Mouse (Mus musculus) erythroid progenitor cell, adult 5-6 weeks (primary cell): ENCODE measurements around the gene Spaca3. TPM values are rescaled to one million over a fixed set of nuclear protein-coding genes. Genes with fewer than 3 reads are reported as not detected.

Experiments used
- ATAC-seq: replicated peaks from 2 replicates; pipeline ENCODE4 v1.8.0; 2016; ENCODE audit warnings: moderate number of reproducible peaks, mild to moderate bottlenecking, moderate TSS enrichment, inconsistent platforms; ENCODE audit not compliant: poor library complexity, low FRiP score, severe bottlenecking
- total RNA-seq, 2 experiments: library from RNA; stranded (forward) in 1 of 2; stranded (reverse) in 1 of 2; fragments of 150-400 nt in 1 of 2; fragments of 186-747, 209-891 nt in 1 of 2; gene quantifications; 2 replicates each; pipeline versions ENCODE4 v1.2.3 to v1.2.4; 2015 to 2017; ENCODE audit warnings: low replicate concordance in 2 of 2

Spaca3 gene
- total RNA-seq (2015; ENCODE audit: low replicate concordance): not detected in 2 replicates
- total RNA-seq (2017; ENCODE audit: low replicate concordance): not detected in 2 replicates

GRCm38 (mm10) chr11:80858065-80858464 lies at the start of gene Spaca3:
Spaca3 (plus strand) TSS chr11:80858365.
- no peak for ATAC-seq

DNA sequence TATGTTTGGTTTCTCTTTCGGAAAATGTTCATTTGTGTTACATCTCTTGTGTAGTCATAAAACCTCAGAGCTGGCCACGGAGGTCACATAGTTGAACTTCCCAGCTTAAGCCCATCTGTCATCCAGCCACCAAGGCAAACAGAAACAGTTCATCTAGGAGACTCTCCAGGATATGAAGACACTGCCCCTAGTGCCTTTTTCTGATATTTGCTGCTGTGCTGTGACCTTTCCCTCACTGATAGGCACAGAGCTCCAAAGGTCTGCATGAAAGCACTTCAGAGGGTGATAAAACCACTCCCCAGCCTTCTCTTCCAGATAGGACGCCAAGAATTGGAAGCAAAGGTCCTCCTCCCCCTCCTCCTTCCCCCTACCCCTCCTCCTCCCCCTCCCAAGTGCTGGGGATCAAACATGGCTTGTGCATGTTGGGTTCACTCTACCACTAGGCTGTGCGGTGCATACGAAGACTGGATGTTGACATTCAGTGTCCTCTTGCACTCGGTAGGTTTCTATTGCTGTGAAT lies 49.6 kb upstream of the Spaca3 start:
- no peak for ATAC-seq

DNA sequence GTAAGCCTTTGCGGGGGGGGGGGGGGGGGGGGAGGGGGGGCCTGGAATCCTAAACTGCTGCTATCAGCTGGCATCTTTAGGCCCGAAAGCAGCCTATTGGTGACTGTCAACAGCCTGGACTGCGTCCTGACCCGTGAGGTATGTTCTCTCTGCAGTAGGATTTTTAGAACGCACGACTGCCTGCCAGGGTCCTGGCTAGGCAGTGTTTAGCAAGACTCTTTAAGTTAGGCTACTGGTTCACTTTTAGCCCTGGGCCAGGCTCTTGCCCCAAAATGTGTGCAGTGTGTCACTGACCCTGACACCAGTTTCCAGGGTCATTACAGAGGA lies 48.5 kb upstream of the Spaca3 start:
- ATAC-seq: no peak

DNA sequence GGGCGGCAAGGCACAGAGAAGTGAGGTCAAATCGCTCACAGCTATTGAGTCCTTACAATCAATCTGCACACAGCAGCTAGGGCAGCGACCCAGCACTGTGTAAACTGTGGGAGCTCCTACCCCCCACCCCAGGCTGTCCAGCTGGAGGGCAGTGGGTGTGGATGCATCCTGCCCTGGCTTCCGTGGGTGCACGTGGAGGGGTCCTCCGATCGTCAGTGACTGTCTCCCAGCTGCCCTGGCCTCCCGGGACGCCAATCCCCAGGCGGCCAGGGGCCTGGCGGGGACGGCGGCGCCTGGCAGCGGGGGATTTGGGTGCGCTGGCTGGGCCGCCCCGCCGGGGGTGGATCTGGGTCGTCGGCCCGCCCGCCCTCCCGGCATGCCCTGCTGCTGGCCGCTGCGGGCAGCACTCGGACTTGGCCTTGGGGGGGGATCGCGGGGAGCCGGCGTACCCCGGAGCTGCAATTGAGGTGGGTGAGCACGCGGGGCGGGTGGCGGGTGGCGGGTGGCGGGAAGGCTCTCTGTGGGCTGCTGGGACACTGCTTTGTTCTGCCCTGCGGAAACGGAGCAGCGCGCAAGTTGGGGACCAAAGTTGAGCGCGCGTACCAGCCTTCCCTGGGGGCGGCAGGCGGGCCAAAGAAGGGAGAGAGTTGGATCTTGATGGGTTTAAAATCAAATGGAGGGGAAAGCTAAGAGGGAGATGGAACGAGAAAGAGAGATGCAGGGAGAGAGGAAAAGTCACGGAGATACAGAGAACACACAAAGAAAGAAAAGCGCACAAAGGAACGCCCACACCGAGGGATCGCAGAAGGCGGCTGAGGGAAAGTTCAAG lies 48.0 kb upstream of the Spaca3 start, which contains the start of gene Tmem98:
TSS of gene Tmem98 (plus strand) at position 183 of the 829 bp plus-strand sequence.
- ATAC-seq: no peak

- ATAC-seq: no peak
Measured at GRCm38 (mm10) chr11:80811156-80811555, 47.0 kb upstream of the Spaca3 start.

DNA sequence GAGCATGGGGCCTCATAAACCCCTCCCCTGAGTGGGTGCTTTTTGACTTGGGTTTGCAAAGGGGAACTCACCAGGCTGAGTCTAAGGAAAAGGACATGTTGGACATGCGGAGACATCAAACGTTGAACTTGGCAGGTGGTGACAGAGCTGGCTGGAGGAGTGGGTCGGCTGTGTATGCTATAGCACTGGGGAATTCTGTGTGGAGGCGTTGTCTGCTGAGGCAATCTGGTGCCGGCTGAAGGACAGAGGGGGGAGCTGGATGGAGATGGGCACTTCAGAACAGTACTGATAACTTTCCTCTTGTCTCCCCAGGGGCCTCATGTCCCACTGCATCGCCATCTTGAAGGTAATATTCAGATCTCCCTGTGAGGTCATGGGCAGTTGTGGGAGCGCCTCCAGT lies 42.8 kb upstream of the Spaca3 start:
- ATAC-seq: no peak

DNA sequence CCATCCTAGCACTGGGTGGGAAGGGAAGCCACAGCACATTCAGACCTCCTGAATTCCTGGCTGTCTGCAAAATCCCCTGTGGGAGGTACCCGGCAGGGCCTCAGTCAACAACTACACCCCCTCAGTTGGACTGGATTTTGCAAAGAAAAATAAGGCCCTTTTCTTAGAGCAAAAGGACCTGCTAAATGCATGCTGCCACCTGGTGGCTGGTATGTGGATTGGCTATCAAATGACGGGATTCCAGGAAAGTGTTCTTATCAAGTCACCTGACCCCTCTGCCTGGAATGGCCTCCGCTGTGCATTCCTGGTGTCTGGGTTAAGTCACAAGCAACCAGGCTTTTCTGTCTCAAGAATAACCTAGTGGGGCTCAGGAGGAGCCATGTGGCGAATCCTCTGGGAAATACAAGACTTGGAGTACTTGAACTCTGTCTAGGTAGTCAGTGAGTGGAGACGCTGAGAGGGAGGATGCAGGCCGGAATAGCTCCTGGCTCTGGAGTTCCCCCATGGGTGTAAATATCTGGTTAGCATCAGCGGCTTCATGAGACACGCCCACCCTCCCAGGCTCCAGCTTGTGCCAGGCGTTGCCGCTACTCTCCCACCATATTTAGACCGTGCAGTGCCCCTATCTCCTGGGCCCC lies 40.0 kb upstream of the Spaca3 start:
- peak; percentile 66 for ATAC-seq

DNA sequence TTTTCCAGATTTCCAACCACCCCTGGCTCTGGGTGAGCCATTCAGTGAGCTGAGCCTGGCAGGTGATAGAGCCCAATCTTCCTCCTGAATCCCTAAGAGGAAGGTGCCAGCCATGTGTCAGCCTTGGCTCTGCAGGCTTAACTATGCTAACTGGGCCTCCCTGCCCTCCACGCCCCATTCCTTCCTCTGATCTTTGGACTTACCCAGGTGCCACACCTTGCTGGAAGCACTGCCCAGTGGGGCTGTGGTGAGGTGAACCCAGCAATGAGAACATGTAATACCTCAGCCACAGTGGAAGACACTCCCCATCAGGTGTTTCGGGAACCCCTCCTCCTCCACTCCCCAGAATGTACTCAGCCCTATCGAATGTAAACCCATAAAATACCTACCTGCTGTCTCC lies 38.1 kb upstream of the Spaca3 start:
- ATAC-seq: no peak

DNA sequence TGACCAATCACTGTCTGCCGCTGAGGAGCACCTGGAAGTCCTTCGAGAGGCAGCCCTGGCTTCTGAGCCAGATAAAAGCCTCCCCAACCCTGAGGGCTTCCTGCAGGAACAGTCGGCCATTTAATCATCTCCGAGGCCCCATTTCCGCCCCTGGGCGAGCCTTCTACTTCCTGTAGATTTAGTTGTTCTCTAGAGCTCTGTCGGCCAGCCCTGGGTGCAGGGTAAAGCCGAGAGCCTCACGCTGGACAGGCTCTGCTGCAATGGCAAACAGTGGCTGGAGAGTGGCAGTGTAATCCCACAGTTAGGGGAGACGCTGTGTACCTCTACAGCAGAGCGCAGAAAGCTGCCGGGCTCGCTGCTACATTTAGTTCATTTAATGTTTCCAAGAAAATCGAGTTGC lies 36.9 kb upstream of the Spaca3 start:
- no peak for ATAC-seq

DNA sequence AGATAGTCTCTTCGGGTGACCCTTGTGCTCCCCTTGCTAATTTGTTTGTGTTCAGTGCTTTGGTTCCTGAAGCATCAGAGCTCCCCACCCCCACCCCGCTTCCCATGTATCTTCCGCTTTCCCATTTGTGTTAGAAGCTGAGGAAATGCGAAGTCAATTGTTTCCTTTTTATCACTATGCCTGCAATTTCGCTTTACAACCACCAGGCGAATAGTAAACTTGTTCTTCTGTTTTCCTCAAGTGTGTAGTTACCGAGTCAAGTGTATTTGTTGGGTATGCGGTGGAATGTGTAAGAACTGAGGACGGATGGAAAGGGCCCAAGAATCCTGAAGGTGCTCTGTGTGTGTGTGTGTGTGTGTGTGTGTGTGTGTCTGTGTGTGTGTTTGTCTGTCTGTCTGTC lies 36.4 kb upstream of the Spaca3 start:
- no peak for ATAC-seq

- ATAC-seq: no peak
Measured at GRCm38 (mm10) chr11:80835395-80835794, 22.8 kb upstream of the Spaca3 start.

GRCm38 (mm10) chr11:80835841-80836240 lies 22.3 kb upstream of the Spaca3 start:
- ATAC-seq: no peak

DNA sequence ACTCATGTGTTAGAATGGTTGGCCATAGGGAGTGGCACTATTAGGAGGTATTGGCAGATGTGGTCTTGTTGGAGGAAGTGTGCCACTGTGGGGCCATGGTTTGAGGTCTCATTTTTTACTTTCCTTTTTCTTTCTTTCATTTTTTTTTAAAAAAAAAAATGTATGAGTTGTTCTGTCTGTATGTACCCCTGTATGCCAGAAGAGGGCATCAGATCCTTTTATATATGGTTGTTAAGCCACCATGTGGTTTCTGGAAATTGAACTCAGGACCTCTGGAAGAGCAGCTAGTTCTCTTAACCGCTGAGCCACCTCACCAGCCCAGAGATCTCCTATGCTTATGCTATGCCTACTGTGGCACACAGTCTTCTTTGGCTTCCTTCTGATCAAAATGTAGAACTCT lies 19.4 kb upstream of the Spaca3 start:
- no peak for ATAC-seq

DNA sequence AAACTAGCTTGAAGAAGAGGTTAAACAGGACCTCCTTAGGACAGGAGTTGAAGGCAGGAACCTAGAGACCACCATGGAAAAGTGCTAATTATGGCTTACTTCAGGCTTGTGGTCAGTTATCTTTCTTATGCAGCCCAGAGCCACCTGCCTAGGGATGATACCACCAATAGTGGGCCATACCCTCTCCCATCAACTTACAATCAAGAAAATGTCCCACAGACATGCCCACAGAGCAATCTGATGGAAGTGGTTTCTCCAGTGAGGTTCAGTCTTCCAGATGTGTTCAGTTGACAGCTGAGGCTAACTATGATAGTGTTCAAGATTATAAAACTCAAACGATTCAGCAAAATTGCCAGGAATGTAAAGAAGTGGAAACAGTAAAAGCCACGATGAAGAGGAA lies 14.7 kb upstream of the Spaca3 start:
- ATAC-seq: no peak

DNA sequence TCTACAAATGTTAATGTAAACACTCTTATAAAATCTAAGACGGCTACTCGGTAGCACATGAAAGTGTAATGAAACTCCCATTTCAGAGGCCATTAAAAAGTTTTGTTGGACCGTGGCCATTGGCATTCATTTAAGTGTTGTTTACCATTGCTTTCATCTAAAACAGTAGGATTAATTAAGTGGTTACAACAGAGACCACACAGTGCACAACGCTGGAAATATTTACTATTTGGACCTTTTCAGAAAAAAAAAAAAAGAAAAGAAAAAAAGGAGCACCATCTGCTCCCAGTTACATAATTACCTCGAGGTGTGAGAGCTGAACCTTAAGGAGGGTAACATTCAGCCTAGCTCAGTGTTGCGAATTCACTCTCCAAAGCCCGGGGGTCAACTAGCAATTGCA lies 12.7 kb upstream of the Spaca3 start:
- ATAC-seq: no peak

DNA sequence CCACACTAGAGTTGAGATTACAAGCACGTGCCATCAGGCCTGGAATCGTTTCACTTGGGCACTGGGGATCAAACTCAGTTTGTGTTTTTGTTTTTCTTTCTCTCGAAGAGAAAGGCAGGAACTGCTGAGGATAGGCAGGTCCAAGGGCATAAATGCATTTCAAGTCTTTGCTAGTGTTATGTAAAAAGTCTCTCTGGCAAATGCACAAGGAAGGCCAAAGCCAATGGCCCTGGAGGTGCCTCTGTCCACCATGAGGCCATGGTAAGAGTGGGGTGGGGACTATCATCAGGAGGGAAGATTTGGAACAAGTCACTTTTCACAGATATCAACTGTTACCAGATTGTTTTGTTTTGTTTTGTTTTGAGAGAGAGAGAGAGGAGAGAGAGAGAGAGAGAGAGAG lies 12.1 kb upstream of the Spaca3 start:
- ATAC-seq: no peak

DNA sequence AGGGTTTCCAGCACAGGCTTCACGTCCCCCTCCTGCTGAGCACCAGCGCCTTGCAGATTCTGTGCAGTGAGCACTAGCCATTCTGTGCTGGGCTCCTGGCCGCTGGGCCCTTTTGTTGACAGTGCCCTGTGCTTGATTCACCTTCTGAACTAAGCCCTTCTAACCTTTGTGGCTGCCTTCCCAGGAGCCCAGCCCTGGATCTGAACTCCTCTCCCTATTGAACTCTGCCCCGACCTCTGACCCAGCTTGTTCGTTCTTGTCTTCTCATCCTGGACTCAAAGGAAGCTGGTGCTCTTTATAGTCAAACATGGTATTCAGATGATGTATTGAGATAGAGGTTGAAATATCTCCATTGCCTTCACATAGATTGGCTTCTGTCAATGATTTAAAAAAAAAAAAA lies 10.0 kb upstream of the Spaca3 start:
- ATAC-seq: 0 out of 2 replicates have a peak, but pooled peaks have one; percentile 25

DNA sequence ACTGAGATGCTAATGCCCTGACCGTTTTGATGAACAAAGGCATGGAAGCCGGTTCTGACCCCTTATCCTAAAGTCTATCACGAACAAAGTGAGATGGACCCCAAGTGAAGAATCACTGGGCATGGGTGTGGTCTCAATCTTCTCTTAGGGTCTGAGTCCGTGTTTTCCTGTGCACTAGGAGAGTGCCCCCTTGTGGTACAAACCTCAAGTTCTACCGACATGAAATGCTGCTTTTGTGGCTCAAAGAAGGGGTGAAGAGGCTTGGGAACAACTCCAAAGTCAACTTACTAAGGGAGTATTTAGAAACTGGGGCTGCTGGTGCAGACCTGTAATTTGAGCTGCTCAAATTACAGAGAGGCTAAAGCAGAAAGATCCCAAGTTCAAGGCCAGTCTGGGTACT lies 6.3 kb upstream of the Spaca3 start:
- ATAC-seq: no peak

DNA sequence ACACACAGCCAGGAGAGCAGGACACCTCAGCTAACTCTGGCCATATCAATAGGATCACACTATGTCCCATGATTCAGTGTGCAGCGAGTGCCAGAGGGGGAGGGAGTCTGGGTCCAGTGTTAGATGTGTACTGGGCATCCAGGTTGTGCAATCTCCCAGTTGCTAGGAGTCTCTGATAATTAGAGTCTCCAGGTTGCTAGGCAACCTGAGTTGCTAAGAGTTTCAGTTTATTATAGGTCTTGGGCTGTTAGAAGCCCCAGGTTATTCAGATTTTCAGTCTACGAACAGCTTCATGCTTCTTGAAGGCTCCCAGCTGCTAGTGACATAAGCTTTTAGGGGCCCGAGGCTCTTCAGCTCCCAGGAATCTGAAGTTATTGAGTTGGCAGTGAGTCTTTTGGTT lies 5.2 kb upstream of the Spaca3 start:
- ATAC-seq: no peak

DNA sequence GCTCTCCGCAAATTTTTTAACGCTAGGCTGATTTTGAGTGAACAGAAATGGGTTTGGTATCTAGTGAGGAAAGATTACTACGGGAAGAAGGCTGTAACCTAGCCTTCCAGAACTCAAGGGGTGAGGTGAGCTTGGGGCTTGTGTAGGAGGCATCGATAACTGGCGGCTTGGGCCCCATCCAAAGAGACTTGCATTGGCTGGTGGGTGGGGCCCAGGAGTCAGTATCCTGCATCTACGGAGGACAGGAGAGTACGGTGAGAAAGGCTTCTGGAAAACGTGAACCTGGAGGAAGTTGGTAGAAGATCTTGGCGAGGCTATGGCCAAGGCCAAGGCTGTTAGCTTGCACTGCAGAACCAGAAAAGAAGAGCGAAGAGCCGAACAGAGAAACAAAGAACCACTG lies 3.7 kb upstream of the Spaca3 start:
- ATAC-seq: no peak

- no peak for ATAC-seq
Measured at GRCm38 (mm10) chr11:80854908-80855307, 3.3 kb upstream of the Spaca3 start.
